Mouse (Mus musculus) ES-Bruce4 (cell line): Measurements from ENCODE around the gene Cnot1.

Source experiments
- CTCF ChIP-seq: IDR thresholded peaks from one replicate; pipeline ENCODE4 v1.8.1; 2011; ENCODE audit warnings: low read depth, low read length
- POLR2A ChIP-seq: IDR thresholded peaks from one replicate; pipeline ENCODE4 v1.8.1; 2011; ENCODE audit warnings: low read length; ENCODE audit not compliant: insufficient read depth

DNA sequence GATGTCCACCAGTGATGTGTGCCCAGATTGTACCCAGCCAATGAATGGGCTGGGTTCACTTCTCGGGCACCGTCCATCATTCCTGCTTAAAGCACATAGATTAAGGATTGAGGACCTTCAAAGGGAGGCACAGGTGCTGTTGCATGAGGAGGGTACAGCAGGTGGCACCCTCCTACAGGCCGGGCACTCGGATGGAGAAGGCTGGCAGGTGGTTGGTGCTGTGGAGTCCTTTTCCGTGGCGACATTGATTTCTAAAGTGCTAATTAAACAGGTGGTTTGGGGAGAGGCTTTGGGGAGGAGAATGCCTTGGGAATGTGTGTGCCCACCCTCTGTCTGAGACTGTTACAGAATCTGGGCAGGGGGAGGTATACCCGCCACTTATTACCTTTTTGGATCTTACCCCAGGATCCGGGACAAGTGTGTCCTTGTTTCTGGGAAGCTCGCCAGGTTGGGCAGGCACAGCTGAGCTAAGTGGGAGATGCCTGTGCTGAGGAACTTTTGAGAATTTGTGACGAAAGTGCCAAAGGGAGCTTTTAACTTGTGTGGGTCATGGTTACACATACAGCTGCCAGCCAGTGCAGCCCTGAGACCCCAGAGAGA, 119.1 kb downstream of the Cnot1 start:
- TF ChIP-seq CTCF (no peak), POLR2A (no peak)
